Mouse (Mus musculus) liver, postnatal 0 days (tissue): ENCODE measurements at regions not wholly inside any gene's neighbourhood (a gene's known extent, or its start where the extent isn't known, plus 50 kb on each side); places are given as distances from the start of the nearest gene placed in this dataset.
A peak's percentile ranks its signal among the peaks of the same experiment; 100 is the strongest.

ENCODE experiments used
- ATAC-seq: fragments of 200-750 bp; cut with Nextera tagmentation; 2 replicates; pipeline ENCODE4 v1.8.0; 2017; ENCODE audit warnings: mild to moderate bottlenecking, moderate library complexity
- DNase-seq: peaks from one replicate; pipeline ENCODE4 v3.0.0-alpha.2; 2016
- H3K27ac ChIP-seq: fragments of 300-500 bp; sonication (generic); 2 replicates; pipeline ENCODE4 v1.5.1; 2014; ENCODE audit warnings: antibody characterized with exemption, moderate library complexity, mild to moderate bottlenecking, low read depth
- H3K27me3 ChIP-seq: fragments of 300-500 bp; sonication (generic); 2 replicates; pipeline ENCODE4 v1.6.1; 2014; ENCODE audit warnings: low read length, control low read depth, mixed read lengths; ENCODE audit not compliant: insufficient read depth
- H3K36me3 ChIP-seq: fragments of 300-500 bp; sonication (generic); replicated peaks from 2 replicates; pipeline ENCODE4 v1.6.1; 2014; ENCODE audit warnings: mild to moderate bottlenecking, control low read depth, low read length, moderate library complexity, mixed read lengths; ENCODE audit not compliant: insufficient read depth
- H3K4me1 ChIP-seq: fragments of 300-500 bp; sonication (generic); 2 replicates; pipeline ENCODE4 v1.6.1; 2014; ENCODE audit warnings: antibody characterized with exemption, mild to moderate bottlenecking, control low read depth; ENCODE audit not compliant: insufficient read depth
- H3K4me2 ChIP-seq: fragments of 300-500 bp; sonication (generic); 2 replicates; pipeline ENCODE4 v1.6.1; 2014; ENCODE audit warnings: low read depth, mild to moderate bottlenecking, low read length, moderate library complexity, mixed read lengths
- H3K4me3 ChIP-seq: fragments of 300-500 bp; sonication (generic); 2 replicates; pipeline ENCODE4 v1.5.1; 2014; ENCODE audit warnings: low read depth, low read length
- H3K9ac ChIP-seq: fragments of 300-500 bp; sonication (generic); replicated peaks from 2 replicates; pipeline ENCODE4 v1.6.1; 2014; ENCODE audit warnings: mild to moderate bottlenecking, moderate library complexity
- H3K9me3 ChIP-seq: fragments of 300-500 bp; sonication (generic); 2 replicates; pipeline ENCODE4 v1.6.1; 2016; ENCODE audit warnings: mild to moderate bottlenecking, control low read depth, low read length, mixed read lengths
- CTCF ChIP-seq: sonication (generic); IDR thresholded peaks from 2 replicates; pipeline ENCODE4 v1.5.1; 2016; ENCODE audit warnings: antibody characterized with exemption, low read depth
- EP300 ChIP-seq: IDR thresholded peaks from 2 replicates; pipeline ENCODE4 v1.6.1; 2016; ENCODE audit warnings: antibody characterized with exemption, low read depth, mild to moderate bottlenecking
- WGBS: fragments of 180-500 bp; shearing (Covaris S2); extraction: QIAGEN DNeasy Blood & Tissue Kit; methylation state at CpG from one replicate; pipeline ENCODE4 v1.1.7; 2014; ENCODE audit not compliant: insufficient replicate concordance; 5-methylcytosine and 5-hydroxymethylcytosine counted together

GRCm38 (mm10) chr11:27070381-27070780 is 476.6 kb upstream of the Vrk2 start:
- Histone ChIP-seq H3K4me2 (no peak overlapping the region), H3K9me3 (no peaks in the 10 kb centered on the region), H3K27me3 (no peaks in the 10 kb centered on the region), H3K9ac (no peak overlapping the region), H3K36me3 (no peaks in the 10 kb centered on the region), H3K27ac (no peak overlapping the region), H3K4me3 (no peak overlapping the region), H3K4me1 (no peaks in the 10 kb centered on the region)
- DNase-seq, result no peak
- no peak for ATAC-seq
- TF ChIP-seq EP300 (no peak), CTCF (no peak)

- TF ChIP-seq EP300, result peak; percentile 70; the same call in 1 of the 2 replicates
- TF ChIP-seq CTCF, result no peak
- DNase-seq (no peak), ATAC-seq (peak; percentile 12; the same call in 1 of the 2 replicates)
- Histone ChIP-seq H3K27me3 (no peaks in the 10 kb centered on the region), H3K36me3 (no peaks in the 10 kb centered on the region), H3K27ac (peak overlapping the region; percentile 44; the same call in 1 of the 2 replicates), H3K9me3 (no peaks in the 10 kb centered on the region), H3K4me2 (no peak overlapping the region), H3K9ac (no peak overlapping the region), H3K4me3 (no peak overlapping the region), H3K4me1 (no peaks in the 10 kb centered on the region)
- 48% methylated on average over 1 of the region's 1 CpGs for WGBS
These were observed 433.5 kb upstream of the Vrk2 start for GRCm38 (mm10) chr11:27027243-27027852.

GRCm38 (mm10) chr11:27025500-27025899 is 431.7 kb upstream of the Vrk2 start:
- 50% methylated on average over 2 of the region's 2 CpGs for WGBS
- Histone ChIP-seq H3K4me2 (no peak overlapping the region), H3K27me3 (no peaks in the 10 kb centered on the region), H3K9ac (no peak overlapping the region), H3K36me3 (no peaks in the 10 kb centered on the region), H3K9me3 (no peaks in the 10 kb centered on the region), H3K4me1 (no peaks in the 10 kb centered on the region), H3K27ac (no peak overlapping the region), H3K4me3 (no peak overlapping the region)
- ATAC-seq, result no peak
- DNase-seq, result no peak
- TF ChIP-seq CTCF, result no peak
- no peak for TF ChIP-seq EP300

- H3K36me3 ChIP-seq, result no peaks in the 10 kb centered on the region
- no peak overlapping the region for H3K27ac ChIP-seq
- no peaks in the 10 kb centered on the region for H3K4me1 ChIP-seq
- DNase-seq (no peak), ATAC-seq (no peak)
- no peak overlapping the region for H3K4me2 ChIP-seq
- 28% methylated on average over 3 of the region's 3 CpGs for WGBS
- no peak overlapping the region for H3K9ac ChIP-seq
- no peaks in the 10 kb centered on the region for H3K9me3 ChIP-seq
- TF ChIP-seq CTCF (peak; percentile 49), EP300 (no peak)
- no peaks in the 10 kb centered on the region for H3K27me3 ChIP-seq
- H3K4me3 ChIP-seq, result no peak overlapping the region
These were observed 402.7 kb upstream of the Vrk2 start for GRCm38 (mm10) chr11:26996292-26997099.

GRCm38 (mm10) chr11:26981216-26981615 is 387.4 kb upstream of the Vrk2 start:
- no peaks in the 10 kb centered on the region for H3K36me3 ChIP-seq
- no peak overlapping the region for H3K27ac ChIP-seq
- H3K4me2 ChIP-seq, result no peak overlapping the region
- 73% methylated on average over 7 of the region's 7 CpGs for WGBS
- DNase-seq (no peak), ATAC-seq (no peak)
- no peak for TF ChIP-seq CTCF
- TF ChIP-seq EP300, result no peak
- H3K4me3 ChIP-seq, result no peak overlapping the region
- H3K9me3 ChIP-seq, result no peaks in the 10 kb centered on the region
- H3K27me3 ChIP-seq, result no peaks in the 10 kb centered on the region
- H3K4me1 ChIP-seq, result no peaks in the 10 kb centered on the region
- no peak overlapping the region for H3K9ac ChIP-seq

GRCm38 (mm10) chr11:26972533-26973081 is 378.8 kb upstream of the Vrk2 start:
- H3K27ac ChIP-seq, result no peak overlapping the region
- DNase-seq (no peak), ATAC-seq (no peak)
- WGBS, result 79% methylated on average over 8 of the region's 8 CpGs
- no peak for TF ChIP-seq CTCF
- no peak for TF ChIP-seq EP300
- H3K4me3 ChIP-seq, result no peak overlapping the region
- no peaks in the 10 kb centered on the region for H3K4me1 ChIP-seq
- no peaks in the 10 kb centered on the region for H3K9me3 ChIP-seq
- H3K36me3 ChIP-seq, result no peaks in the 10 kb centered on the region
- H3K27me3 ChIP-seq, result no peaks in the 10 kb centered on the region
- no peak overlapping the region for H3K4me2 ChIP-seq
- H3K9ac ChIP-seq, result no peak overlapping the region
